Mouse (Mus musculus) liver, adult 2 months (tissue): ENCODE data around the gene Fkbp1a. TPM values are rescaled to one million over a fixed set of nuclear protein-coding genes. Genes with fewer than 3 reads are reported as not detected.
A peak's percentile ranks its signal among the peaks of the same experiment; 100 is the strongest.

ENCODE experiments used
- DNase-seq: peaks from one replicate; pipeline ENCODE4 v3.0.0-alpha.2; 2011; ENCODE audit warnings: low read depth, low spot score; ENCODE audit errors: extremely low read depth
- H3K27ac ChIP-seq: fragments of 200-500 bp; replicated peaks from 2 replicates; pipeline ENCODE4 v1.5.1; 2012; ENCODE audit warnings: low read depth, mild to moderate bottlenecking, control low read depth, inconsistent platforms, low read length; ENCODE audit not compliant: insufficient read depth
- H3K27me3 ChIP-seq: fragments of 200-500 bp; 2 replicates; pipeline ENCODE4 v1.6.1; 2012; ENCODE audit warnings: mild to moderate bottlenecking, moderate library complexity, low read length, inconsistent platforms; ENCODE audit not compliant: control insufficient read depth, insufficient read depth
- H3K36me3 ChIP-seq: fragments of 200-500 bp; 2 replicates; pipeline ENCODE4 v1.6.1; 2012; ENCODE audit warnings: low read length, inconsistent platforms; ENCODE audit not compliant: control insufficient read depth, insufficient read depth
- H3K4me1 ChIP-seq: fragments of 200-500 bp; 2 replicates; pipeline ENCODE4 v1.6.1; 2011; ENCODE audit warnings: low read length; ENCODE audit not compliant: control insufficient read depth, insufficient read depth
- H3K4me3 ChIP-seq: fragments of 200-500 bp; 2 replicates; pipeline ENCODE4 v1.5.1; 2011; ENCODE audit warnings: low read depth, mild to moderate bottlenecking, control low read depth, low read length, moderate library complexity; ENCODE audit not compliant: insufficient read depth
- H3K79me2 ChIP-seq: fragments of 200-500 bp; 2 replicates; pipeline ENCODE4 v1.6.1; 2012; ENCODE audit warnings: inconsistent platforms, mild to moderate bottlenecking, low read length, moderate library complexity; ENCODE audit not compliant: control insufficient read depth, insufficient read depth
- H3K9ac ChIP-seq: fragments of 200-500 bp; 2 replicates; pipeline ENCODE4 v1.6.1; 2012; ENCODE audit warnings: low read depth, mild to moderate bottlenecking, control low read depth, inconsistent platforms, low read length
- CTCF ChIP-seq: fragments of 200-500 bp; IDR thresholded peaks from 2 replicates; pipeline ENCODE4 v1.5.1; 2011; ENCODE audit warnings: low read depth, low read length, control low read depth
- POLR2A ChIP-seq: fragments of 200-500 bp; IDR thresholded peaks from 2 replicates; pipeline ENCODE4 v1.6.1; 2011; ENCODE audit warnings: low read length, control low read depth; ENCODE audit not compliant: insufficient read depth; ENCODE audit errors: extremely low read depth
- WGBS: fragments of 180-500 bp; shearing (Covaris S2); methylation state at CpG from one replicate; pipeline ENCODE4 v1.1.7; 2018; 5-methylcytosine and 5-hydroxymethylcytosine counted together
- polyA plus RNA-seq: library from polyadenylated mRNA; depleted of rRNA; stranded (reverse); fragments of >200 nt; gene quantifications from 2 replicates; pipeline ENCODE4 v1.2.3, GENCODE M21; 2012
- total RNA-seq: library from RNA; depleted of rRNA; stranded (reverse); fragments of >200 nt; gene quantifications from 2 replicates; pipeline ENCODE4 v1.2.3, GENCODE M21; 2014

Gene Fkbp1a
- total and polyA plus RNA-seq, 2 experiments = 14.2 to 25.9 TPM

DNA sequence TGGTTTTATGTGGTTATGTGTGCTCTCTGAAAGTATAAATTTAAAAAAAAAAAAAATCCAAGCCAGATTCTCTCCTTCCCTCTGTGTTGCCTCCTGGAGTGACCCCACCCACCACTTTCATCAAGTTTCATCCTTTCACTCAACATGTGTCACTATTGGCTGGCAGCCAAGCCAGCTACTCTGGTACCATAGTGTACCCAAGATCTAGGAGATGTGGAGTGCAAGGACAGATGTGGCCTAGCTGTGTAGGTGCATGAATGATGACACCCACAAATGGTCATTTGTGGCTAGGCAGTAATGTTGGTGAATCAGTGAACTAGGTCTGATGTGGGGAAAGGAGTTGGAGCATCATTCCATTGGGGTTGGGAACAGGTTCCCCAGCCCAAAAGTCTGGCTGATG lies 13.1 kb upstream of the Fkbp1a start:
- Histone ChIP-seq H3K36me3 (no peaks in the 10 kb centered on the region), H3K27me3 (no peaks in the 10 kb centered on the region), H3K4me1 (no peaks in the 10 kb centered on the region), H3K4me3 (no peak overlapping the region), H3K9ac (no peak overlapping the region), H3K27ac (no peak overlapping the region), H3K79me2 (no peaks in the 10 kb centered on the region)
- TF ChIP-seq CTCF (no peak), POLR2A (no peak)
- no peak for DNase-seq

DNA sequence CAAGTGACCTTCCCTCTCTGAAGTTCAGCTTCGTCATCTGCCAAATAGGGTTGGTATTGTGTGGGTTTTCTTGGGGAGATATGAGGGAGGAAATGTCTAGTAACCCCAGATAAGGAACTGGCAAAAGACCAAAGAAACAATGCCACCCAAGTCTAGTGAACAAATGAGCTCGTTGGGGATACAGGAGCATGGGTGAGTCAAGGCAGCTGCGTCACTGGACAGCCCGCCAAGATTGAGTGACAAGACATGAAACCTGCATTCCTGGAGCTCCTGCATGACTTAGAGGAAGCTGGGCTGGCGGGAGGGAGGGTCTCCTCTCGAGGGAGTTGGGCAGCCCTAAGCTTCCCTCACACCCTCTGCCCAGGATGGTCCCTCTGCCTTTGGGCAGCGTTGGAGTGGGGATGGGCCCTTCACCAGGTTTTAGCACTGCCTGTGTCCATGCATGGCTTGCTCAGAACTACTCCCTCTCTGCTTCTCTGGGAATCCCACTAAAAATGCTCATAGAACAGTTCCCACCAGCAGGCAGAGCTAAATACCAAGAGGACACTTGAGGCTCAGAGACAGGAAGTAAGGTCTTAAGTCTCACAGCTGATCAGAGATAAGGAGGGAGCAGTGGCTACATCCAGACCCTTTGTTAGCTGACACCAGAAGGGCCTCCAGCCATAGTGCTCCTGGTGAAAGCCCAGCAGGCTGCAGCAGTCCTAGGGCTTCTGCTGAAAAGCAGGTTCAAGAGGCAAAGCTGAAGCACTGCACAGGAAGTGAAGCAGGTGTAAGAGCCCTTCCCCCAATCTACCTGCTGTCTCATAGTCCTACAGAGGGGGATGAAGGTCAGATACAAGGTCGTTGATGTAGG lies 11.7 kb upstream of the Fkbp1a start:
- TF ChIP-seq CTCF = no peak
- no peak for TF ChIP-seq POLR2A
- Histone ChIP-seq H3K79me2 (no peaks in the 10 kb centered on the region), H3K4me3 (no peak overlapping the region), H3K27ac (no peak overlapping the region), H3K9ac (no peak overlapping the region), H3K27me3 (no peaks in the 10 kb centered on the region), H3K4me1 (no peaks in the 10 kb centered on the region), H3K36me3 (no peaks in the 10 kb centered on the region)
- DNase-seq = no peak
- 65% methylated on average over 8 of the region's 8 CpGs for WGBS

DNA sequence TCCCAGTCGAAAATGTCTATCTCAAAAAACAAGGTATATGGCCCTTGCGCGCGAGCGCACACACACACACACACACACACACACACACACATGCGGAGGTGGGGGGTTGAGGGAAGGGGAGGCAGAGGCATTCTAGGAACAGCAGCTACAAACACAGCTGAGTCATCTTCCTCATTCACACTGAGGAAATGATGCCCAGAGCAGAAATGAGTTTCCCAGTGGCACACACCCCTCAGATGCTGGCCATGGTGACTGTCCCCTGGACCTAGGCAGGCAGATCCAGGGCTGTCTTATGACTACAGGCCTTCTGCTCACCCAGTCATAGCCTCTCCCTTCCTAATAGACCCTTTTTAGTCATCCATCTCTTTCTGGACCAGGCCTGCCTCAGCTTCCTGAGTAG lies 8.7 kb upstream of the Fkbp1a start:
- Histone ChIP-seq H3K36me3 (no peaks in the 10 kb centered on the region), H3K27ac (no peak overlapping the region), H3K79me2 (no peaks in the 10 kb centered on the region), H3K4me3 (no peak overlapping the region), H3K4me1 (peaks cover 5% of the 10 kb centered on the region; the same call in 1 of the 2 replicates), H3K27me3 (no peaks in the 10 kb centered on the region), H3K9ac (no peak overlapping the region)
- no peak for DNase-seq
- TF ChIP-seq CTCF (no peak), POLR2A (no peak)
- 86% methylated on average over 6 of the region's 6 CpGs for WGBS

DNA sequence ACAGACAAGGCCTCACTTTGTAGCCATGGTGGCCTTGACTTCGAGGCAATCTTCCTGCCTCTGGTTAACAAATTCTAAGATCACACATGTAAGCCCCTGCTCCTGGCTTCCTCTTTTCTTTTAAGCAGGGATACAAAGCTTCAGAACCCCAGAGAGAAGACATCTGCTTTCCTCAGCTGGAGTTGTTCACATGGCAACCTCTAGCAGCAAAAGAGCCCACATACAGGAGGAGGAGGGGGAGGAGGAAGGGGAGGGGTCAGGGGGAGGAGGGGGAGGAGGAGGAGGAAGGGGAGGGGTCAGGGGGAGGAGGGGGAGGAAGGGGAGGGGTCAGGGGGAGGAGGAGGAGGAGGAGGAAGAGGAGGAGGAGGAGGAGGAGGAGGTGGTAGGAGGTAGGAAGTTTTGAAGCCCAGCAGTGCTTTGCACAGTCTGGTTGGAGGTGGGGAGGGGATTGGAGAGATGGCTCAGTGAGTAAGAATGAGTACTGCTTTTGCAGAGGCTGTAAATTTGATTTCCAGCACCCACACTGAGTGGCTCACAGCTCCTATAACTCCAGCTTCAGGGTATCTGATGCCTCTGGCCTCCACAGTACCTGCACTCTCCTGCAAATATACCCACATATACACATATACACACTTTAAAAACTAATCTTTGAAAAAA lies 6.2 kb upstream of the Fkbp1a start:
- Histone ChIP-seq H3K36me3 (no peaks in the 10 kb centered on the region), H3K27me3 (no peaks in the 10 kb centered on the region), H3K9ac (no peak overlapping the region), H3K4me3 (no peak overlapping the region), H3K4me1 (peaks cover 5% of the 10 kb centered on the region; the same call in 1 of the 2 replicates), H3K27ac (no peak overlapping the region), H3K79me2 (no peaks in the 10 kb centered on the region)
- TF ChIP-seq POLR2A = no peak
- TF ChIP-seq CTCF = no peak
- DNase-seq = no peak
- 57% methylated on average over 1 of the region's 1 CpGs for WGBS

DNA sequence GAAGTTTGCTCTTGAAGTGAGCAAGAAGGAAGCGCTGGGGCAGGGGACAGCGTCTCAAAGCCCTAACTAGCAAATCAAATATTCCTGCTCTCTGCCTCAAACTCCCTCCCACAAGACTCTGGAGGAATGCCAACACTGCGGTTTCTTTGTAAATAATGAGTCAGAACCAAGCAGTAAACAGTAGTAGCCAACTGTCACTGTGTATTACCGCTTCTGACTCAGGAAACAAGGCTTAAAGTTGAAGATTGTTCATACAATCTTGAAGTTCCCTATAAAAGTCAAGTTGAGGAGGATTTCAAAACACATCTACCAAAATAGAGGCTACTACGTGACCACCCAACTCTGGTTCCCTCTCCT lies 5.7 kb upstream of the Fkbp1a start:
- Histone ChIP-seq H3K36me3 (no peaks in the 10 kb centered on the region), H3K79me2 (no peaks in the 10 kb centered on the region), H3K27me3 (no peaks in the 10 kb centered on the region), H3K27ac (no peak overlapping the region), H3K9ac (no peak overlapping the region), H3K4me3 (no peak overlapping the region), H3K4me1 (peaks cover 5% of the 10 kb centered on the region; the same call in 1 of the 2 replicates)
- DNase-seq = peak; percentile 53
- WGBS = 19% methylated on average over 5 of the region's 5 CpGs
- no peak for TF ChIP-seq CTCF
- TF ChIP-seq POLR2A = no peak

DNA sequence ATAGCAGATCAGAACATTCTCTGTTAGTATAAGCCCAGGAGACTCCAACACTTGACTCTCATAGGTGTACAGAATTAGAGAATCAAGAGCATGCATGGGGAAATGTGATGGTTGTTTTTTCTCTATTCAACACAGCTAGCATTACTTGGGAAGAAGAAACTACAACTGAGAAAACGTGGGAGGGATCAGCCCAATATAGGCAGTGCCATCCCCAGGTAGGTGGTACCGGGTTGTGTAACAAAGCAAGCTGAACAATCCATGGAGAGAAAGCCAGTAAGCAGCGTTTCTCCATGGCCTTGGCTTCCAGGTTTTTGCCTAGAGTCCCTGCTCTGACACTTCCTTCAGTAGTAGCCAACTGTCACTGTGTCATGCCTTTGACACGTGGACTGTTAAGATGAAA lies 3.6 kb upstream of the Fkbp1a start:
- TF ChIP-seq POLR2A = no peak
- no peak for TF ChIP-seq CTCF
- no peaks in the 10 kb centered on the region for H3K36me3 ChIP-seq
- no peak overlapping the region for H3K4me3 ChIP-seq
- no peak for DNase-seq
- 76% methylated on average over 4 of the region's 4 CpGs for WGBS
- no peak overlapping the region for H3K27ac ChIP-seq
- no peaks in the 10 kb centered on the region for H3K27me3 ChIP-seq
- no peak overlapping the region for H3K9ac ChIP-seq
- peaks cover 5% of the 10 kb centered on the region; the same call in 1 of the 2 replicates for H3K4me1 ChIP-seq
- H3K79me2 ChIP-seq = peaks cover 4% of the 10 kb centered on the region; the same call in 1 of the 2 replicates
